Mouse (Mus musculus) heart, postnatal 4 days (tissue): ENCODE data around the gene Slc13a1. TPM values are rescaled to one million over a fixed set of nuclear protein-coding genes. Genes with fewer than 3 reads are reported as not detected.

Source experiments
- DNase-seq: peaks from one replicate; pipeline ENCODE4 v3.0.0; 2021
- microRNA-seq, 2 experiments: library from miRNA; unstranded; fragments of <30 nt; microRNA quantifications; one replicate each; pipeline ENCODE4 v1.2.0; 2021 to 2022
- total RNA-seq, 2 experiments: library from RNA; stranded (reverse); gene quantifications; 2 replicates each; pipeline ENCODE4 v1.2.3; 2021

Slc13a1 gene
- total RNA-seq, 2 experiments from 2014 or later = 0.17 TPM; not detected in 1

- no peak for DNase-seq
These were observed 95.1 kb downstream of the Slc13a1 start for GRCm38 (mm10) chr6:24072804-24073203.

- no peak for DNase-seq
These were observed 108.1 kb downstream of the Slc13a1 start for GRCm38 (mm10) chr6:24059754-24060153.

GRCm38 (mm10) chr6:24055086-24055485 is 112.8 kb downstream of the Slc13a1 start:
- DNase-seq = no peak

- no peak for DNase-seq
These were observed 113.7 kb downstream of the Slc13a1 start for GRCm38 (mm10) chr6:24054086-24054710.

GRCm38 (mm10) chr6:24047014-24047770 is 120.7 kb downstream of the Slc13a1 start:
- DNase-seq = peak; percentile 6

- DNase-seq = no peak
These were observed 124.4 kb downstream of the Slc13a1 start for GRCm38 (mm10) chr6:24043496-24043895.

Small RNA genes lying within 50 kb of the gene (microRNA-seq; reads per million reads assigned to microRNA genes)
- 0 reads per million in 2 experiments for gene Gm26386

Other genes with a start within 250 kb of the Slc13a1 start
- not detected for gene Tas2r118, start 198.0 kb downstream of the Slc13a1 start, total RNA-seq